Mouse (Mus musculus): ENCODE measurements around the gene Rbfox1.

The Rbfox1 gene

DNA sequence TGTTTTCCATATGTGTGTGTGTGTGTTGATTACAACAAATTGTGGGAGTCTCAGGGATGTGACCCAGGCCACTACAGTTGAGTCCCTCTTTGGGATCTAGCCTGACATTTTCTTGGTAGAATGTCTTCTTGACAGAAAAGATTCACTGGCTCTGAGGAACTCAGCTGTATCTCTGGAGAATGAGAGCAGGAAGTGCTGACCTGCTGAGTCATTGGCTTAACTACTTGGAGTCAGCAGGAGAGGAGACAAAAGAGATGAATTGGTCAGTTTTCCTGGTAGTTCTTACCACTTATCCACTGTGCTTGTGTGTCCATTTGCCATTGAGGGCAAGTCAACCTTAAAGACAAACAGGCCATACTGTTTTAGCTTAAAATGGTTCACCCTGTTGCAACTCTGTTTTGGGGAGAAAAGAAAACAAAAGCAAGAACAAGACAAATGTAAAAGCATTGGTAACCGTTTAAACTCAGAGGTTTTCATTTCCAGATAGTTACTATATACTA, 1561.7 kb downstream of the Rbfox1 start:
- DNase-seq, result no peak

DNA sequence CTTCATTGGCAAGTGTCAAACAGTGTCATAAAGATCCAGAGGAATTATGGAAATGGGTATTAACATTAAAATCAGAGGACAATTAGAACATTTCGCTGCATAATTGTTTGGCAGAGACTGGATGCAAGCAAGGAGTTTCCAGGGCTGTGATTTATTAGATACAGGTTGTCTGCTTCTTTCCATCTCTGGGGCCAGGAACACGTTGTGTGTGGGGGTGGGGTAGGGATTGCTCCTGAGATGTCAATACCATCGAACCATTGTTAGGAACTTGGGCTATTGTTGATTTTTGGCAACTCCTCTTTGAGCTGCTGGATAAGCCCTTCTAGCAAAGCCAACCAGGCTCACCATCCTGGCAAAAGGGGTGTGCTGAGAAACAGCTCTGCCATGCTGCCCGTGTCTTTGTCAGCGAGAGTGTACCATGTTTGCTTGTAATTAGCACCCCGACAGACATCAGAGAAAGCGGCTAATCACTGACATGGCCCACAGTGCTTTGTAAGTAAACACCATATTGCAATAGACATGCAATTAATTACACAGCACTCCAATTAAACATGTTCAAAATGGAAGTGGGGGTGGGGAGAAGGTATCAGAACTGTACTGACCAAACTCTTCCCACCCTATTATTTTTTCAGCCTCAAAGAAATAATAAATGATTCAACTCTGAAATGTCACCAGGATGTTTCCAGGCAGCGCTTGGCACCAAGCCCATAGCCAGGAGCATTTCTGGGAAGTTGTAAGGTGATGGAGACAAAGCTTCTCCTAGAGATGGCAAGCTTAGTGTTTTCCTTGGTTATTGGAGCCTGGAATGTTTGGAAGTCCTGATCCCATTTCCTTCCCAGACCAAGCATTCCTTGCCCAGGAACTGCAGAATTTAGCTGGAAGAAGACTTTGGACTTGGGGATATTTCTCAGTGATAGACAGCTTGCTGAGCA, 1562.8 kb downstream of the Rbfox1 start:
- no peak for DNase-seq

DNA sequence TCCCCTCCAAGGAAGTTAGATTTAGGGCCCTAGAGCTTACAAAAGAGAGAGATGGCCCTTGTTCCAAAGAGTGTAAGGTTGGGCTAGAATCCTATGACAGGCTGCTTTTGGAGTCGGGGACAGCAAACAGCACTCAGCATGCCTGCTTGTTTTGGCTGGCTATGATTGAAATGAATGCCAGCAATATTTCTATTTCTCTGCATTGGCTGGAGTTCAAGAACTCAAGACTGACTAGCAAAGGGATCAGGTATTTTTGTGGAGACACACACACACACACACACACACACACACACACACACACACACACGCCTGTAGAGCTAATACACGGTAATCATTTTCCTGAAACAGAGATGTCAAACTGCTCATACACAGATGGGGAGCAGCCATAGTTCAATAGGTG, 1566.0 kb downstream of the Rbfox1 start:
- no peak for DNase-seq

DNA sequence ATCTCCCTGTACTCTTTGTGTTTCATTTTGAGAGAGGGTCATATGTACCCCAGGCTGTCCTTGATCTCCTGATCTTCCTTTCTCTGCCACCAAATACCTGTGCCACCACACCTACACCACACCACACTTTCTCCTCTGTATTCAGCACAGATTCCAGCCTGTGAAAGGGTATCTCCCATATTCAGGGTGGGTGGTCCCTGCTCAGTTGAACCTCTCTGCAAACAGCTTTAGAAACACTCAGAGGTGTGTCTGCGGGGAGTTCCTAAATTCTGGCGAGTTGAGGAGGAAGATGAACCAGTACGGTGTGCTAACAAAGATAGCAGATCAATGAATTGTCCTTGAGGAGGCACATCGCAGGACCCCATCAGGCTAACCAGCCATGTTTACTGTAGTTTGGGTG, 1572.4 kb downstream of the Rbfox1 start:
- no peak for DNase-seq
